Mouse (Mus musculus) megakaryocyte, embryonic 14.5 days (primary cell): ENCODE measurements at regions not wholly inside any gene's neighbourhood (a gene's known extent, or its start where the extent isn't known, plus 50 kb on each side); places are given as distances from the start of the nearest gene placed in this dataset.

ENCODE experiments used
- FLI1 ChIP-seq: IDR thresholded peaks from 2 replicates; pipeline ENCODE4 v1.6.1; 2012; ENCODE audit warnings: low read length, inconsistent platforms, mixed read lengths
- GATA1 ChIP-seq: IDR thresholded peaks from 3 replicates; pipeline ENCODE4 v1.6.1; 2012; ENCODE audit warnings: mixed read lengths, low read length, inconsistent platforms, borderline replicate concordance

- no peak for TF ChIP-seq GATA1
- TF ChIP-seq FLI1: no peak
Observed at GRCm38 (mm10) chr14:100477595-100478380, 193.3 kb upstream of the Klf12 start.
